Mouse (Mus musculus) midbrain, embryonic 16.5 days (tissue): ENCODE data around the gene Wbp11. TPM values are rescaled to one million over a fixed set of nuclear protein-coding genes. Genes with fewer than 3 reads are reported as not detected.

Experiments used
- ATAC-seq: fragments of 200-750 bp; cut with Nextera tagmentation; 2 replicates; pipeline ENCODE4 v1.8.0; 2017; ENCODE audit warnings: moderate TSS enrichment
- H3K27ac ChIP-seq: fragments of 300-500 bp; sonication (generic); 2 replicates; pipeline ENCODE4 v1.5.1; 2014; ENCODE audit warnings: mild to moderate bottlenecking, low read length, mixed read lengths
- H3K27me3 ChIP-seq: fragments of 300-500 bp; sonication (generic); 2 replicates; pipeline ENCODE4 v1.6.1; 2014; ENCODE audit warnings: low read depth, low read length, mixed read lengths; ENCODE audit not compliant: control insufficient read depth, insufficient read depth
- H3K36me3 ChIP-seq: fragments of 300-500 bp; sonication (generic); 2 replicates; pipeline ENCODE4 v1.6.1; 2014; ENCODE audit warnings: mild to moderate bottlenecking, low read length, moderate library complexity, mixed read lengths; ENCODE audit not compliant: control insufficient read depth, insufficient read depth
- H3K4me1 ChIP-seq: fragments of 300-500 bp; sonication (generic); 2 replicates; pipeline ENCODE4 v1.6.1; 2014; ENCODE audit warnings: mild to moderate bottlenecking, low read length, mixed read lengths; ENCODE audit not compliant: control insufficient read depth, insufficient read depth
- H3K4me2 ChIP-seq: fragments of 300-500 bp; sonication (generic); 2 replicates; pipeline ENCODE4 v1.6.1; 2014; ENCODE audit warnings: mild to moderate bottlenecking, low read length, mixed read lengths
- H3K4me3 ChIP-seq: fragments of 300-500 bp; sonication (generic); 2 replicates; pipeline ENCODE4 v1.5.1; 2014; ENCODE audit warnings: low read depth, mild to moderate bottlenecking, low read length, moderate library complexity, mixed read lengths
- H3K9ac ChIP-seq: fragments of 300-500 bp; sonication (generic); 2 replicates; pipeline ENCODE4 v1.6.1; 2014; ENCODE audit warnings: low read depth, low read length, mixed read lengths
- H3K9me3 ChIP-seq: fragments of 300-500 bp; sonication (generic); replicated peaks from 2 replicates; pipeline ENCODE4 v1.6.1; 2014; ENCODE audit warnings: mild to moderate bottlenecking, low read length, mixed read lengths; ENCODE audit not compliant: control insufficient read depth, poor library complexity, severe bottlenecking
- WGBS: fragments of 180-500 bp; shearing (Covaris S2); extraction: QIAGEN DNeasy Blood & Tissue Kit; methylation state at CpG from one replicate; pipeline ENCODE4 v1.1.7; 2014; 5-methylcytosine and 5-hydroxymethylcytosine counted together
- polyA plus RNA-seq: library from polyadenylated mRNA; unstranded; fragments of >200 nt; fragmentation: Nextera tagmentation; extraction: Ambion mirVana; gene quantifications from 2 replicates; pipeline ENCODE4 v1.2.1, GENCODE M21; 2015

The Wbp11 gene
- polyA plus RNA-seq, 1 experiment from 2014 or later: 74.2 TPM

DNA sequence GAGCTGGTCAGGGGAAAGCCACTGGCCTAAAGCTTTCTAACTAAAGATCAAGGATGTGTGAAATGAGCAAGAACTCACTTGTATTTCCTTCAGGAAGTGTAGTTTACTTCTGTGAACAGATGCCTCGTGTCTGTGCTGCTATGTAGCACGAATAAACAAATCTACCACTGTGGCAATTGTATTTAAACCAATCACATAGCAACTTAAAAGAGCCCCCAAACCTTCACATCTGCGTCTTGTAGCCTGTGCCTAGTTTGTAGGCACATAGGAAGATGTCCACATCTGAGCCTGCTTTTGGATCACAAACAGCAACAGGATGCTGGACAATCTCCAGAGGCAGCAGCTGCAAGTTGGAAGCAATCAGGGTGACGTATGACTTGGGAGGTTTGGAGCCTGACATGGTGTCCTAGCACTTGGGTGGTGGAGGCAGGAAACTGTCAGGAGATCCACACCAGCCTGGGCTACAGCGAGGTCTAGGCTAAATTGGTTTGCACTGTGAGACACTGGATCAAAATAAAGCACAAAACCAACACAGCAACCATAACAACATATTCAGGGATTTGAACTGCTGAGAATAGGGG is 38.6 kb downstream of the Wbp11 start:
- no peak overlapping the region for H3K4me3 ChIP-seq
- no peak overlapping the region for H3K4me2 ChIP-seq
- no peak for ATAC-seq
- H3K4me1 ChIP-seq: peaks cover 9% of the 10 kb centered on the region
- H3K27me3 ChIP-seq: no peaks in the 10 kb centered on the region
- H3K9ac ChIP-seq: no peak overlapping the region
- no peak overlapping the region for H3K27ac ChIP-seq
- 82% methylated on average over 5 of the region's 5 CpGs for WGBS
- no peaks in the 10 kb centered on the region for H3K36me3 ChIP-seq
- H3K9me3 ChIP-seq: no peaks in the 10 kb centered on the region

- Histone ChIP-seq H3K27ac (no peak overlapping the region), H3K27me3 (no peaks in the 10 kb centered on the region), H3K4me2 (no peak overlapping the region), H3K9ac (no peak overlapping the region), H3K9me3 (no peaks in the 10 kb centered on the region), H3K36me3 (no peaks in the 10 kb centered on the region), H3K4me3 (no peak overlapping the region), H3K4me1 (no peaks in the 10 kb centered on the region)
- 68% methylated on average over 9 of the region's 9 CpGs for whole genome bisulfite sequencing
- no peak for ATAC-seq
Observed at GRCm38 (mm10) chr6:136782761-136783160, 45.3 kb downstream of the Wbp11 start.

DNA sequence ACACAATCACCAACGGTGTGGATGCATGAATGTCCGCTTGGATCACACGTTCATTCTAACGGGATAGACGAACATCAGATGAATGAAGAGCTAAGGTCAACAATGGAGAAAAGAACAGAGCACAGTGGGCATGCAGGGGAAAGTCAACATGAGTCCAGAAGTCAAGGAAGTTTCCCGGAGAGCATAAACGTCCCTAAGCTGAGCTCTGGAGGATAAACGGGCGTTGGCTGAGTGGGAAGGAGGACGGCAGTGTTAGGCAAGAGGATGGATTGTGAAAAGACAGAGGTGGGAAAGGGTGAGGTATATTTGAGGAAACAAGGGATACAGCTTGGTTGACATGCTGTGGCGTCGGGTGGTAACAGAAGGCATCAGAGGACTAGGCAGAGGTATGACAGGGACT is 45.9 kb downstream of the Wbp11 start:
- Histone ChIP-seq H3K4me2 (no peak overlapping the region), H3K27me3 (no peaks in the 10 kb centered on the region), H3K9me3 (no peaks in the 10 kb centered on the region), H3K4me3 (no peak overlapping the region), H3K27ac (no peak overlapping the region), H3K4me1 (no peaks in the 10 kb centered on the region), H3K9ac (no peak overlapping the region), H3K36me3 (no peaks in the 10 kb centered on the region)
- no peak for ATAC-seq
- 82% methylated on average over 12 of the region's 12 CpGs for WGBS

- Histone ChIP-seq H3K9ac (no peak within 1 kb of the TSS), H3K27ac (no peak within 1 kb of the TSS), H3K4me2 (no peak within 1 kb of the TSS), H3K4me3 (no peak within 1 kb of the TSS), H3K27me3 (no peaks in the 10 kb centered on the region), H3K36me3 (no peaks in the 10 kb centered on the region), H3K9me3 (no peaks in the 10 kb centered on the region), H3K4me1 (no peaks in the 10 kb centered on the region)
- 79% methylated on average over 20 of the region's 20 CpGs for WGBS
- no peak for ATAC-seq
Observed at GRCm38 (mm10) chr6:136781377-136781986, 46.6 kb downstream of the Wbp11 start, which contains the start of gene Gucy2c. Gene Gucy2c (minus strand): TSS chr6:136781765.

DNA sequence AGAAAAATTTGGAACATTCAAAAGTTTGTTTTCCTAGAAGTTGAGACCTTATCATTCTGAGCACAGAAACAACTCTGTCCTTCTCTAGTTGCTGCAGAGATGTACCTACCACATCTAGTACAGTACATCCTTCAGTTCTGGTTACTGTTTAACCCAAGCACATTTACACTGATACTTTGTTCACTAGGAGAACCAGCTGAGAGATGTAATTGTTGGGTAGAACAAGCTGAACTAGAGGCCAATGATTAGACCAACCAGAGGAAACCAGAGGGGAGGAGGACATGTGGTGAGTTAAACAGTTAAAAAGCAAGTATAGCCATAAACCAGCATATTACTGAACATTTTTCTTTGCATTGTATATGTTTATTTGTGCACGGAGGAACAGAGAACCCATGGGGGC is 51.6 kb downstream of the Wbp11 start:
- Histone ChIP-seq H3K27ac (no peak overlapping the region), H3K4me2 (no peak overlapping the region), H3K9ac (no peak overlapping the region), H3K4me1 (no peaks in the 10 kb centered on the region), H3K36me3 (no peaks in the 10 kb centered on the region), H3K9me3 (no peaks in the 10 kb centered on the region), H3K27me3 (no peaks in the 10 kb centered on the region), H3K4me3 (no peak overlapping the region)
- ATAC-seq: no peak
- 87% methylated on average over 1 of the region's 1 CpGs for WGBS

DNA sequence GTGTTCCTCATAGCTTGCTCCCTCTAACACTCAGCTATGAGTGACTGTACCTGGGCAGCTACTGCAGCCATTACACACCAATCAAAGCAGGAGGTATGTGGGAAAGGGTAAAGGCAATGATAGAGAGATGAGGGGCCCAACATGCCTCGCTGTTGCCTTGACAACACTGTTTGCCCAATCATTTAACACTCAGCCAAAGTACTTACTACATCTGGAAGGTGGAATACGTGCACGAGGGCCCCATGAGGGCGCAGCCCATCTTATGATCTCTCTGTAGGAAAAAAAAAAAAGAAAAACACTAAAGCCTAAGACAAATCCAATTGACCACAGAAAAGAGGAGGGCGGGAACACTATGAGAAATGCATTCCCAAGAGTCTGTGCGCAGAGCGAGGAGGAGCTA is 58.2 kb downstream of the Wbp11 start:
- H3K27me3 ChIP-seq: no peaks in the 10 kb centered on the region
- H3K27ac ChIP-seq: no peak overlapping the region
- no peak overlapping the region for H3K4me2 ChIP-seq
- no peak for ATAC-seq
- H3K4me3 ChIP-seq: no peak overlapping the region
- 85% methylated on average over 7 of the region's 7 CpGs for WGBS
- H3K36me3 ChIP-seq: no peaks in the 10 kb centered on the region
- H3K4me1 ChIP-seq: no peaks in the 10 kb centered on the region
- H3K9ac ChIP-seq: no peak overlapping the region
- H3K9me3 ChIP-seq: 0 out of 2 replicates have a peak, but pooled peaks cover 2% of the 10 kb centered on the region

GRCm38 (mm10) chr6:136769143-136769542 is 58.9 kb downstream of the Wbp11 start:
- Histone ChIP-seq H3K27me3 (no peaks in the 10 kb centered on the region), H3K4me3 (no peak overlapping the region), H3K9ac (no peak overlapping the region), H3K36me3 (no peaks in the 10 kb centered on the region), H3K27ac (no peak overlapping the region), H3K9me3 (0 out of 2 replicates have a peak, but pooled peaks cover 2% of the 10 kb centered on the region), H3K4me1 (no peaks in the 10 kb centered on the region), H3K4me2 (no peak overlapping the region)
- no peak for ATAC-seq
- WGBS: 90% methylated on average over 8 of the region's 8 CpGs

GRCm38 (mm10) chr6:136763912-136764311 is 64.1 kb downstream of the Wbp11 start:
- no peak overlapping the region for H3K4me2 ChIP-seq
- no peaks in the 10 kb centered on the region for H3K4me1 ChIP-seq
- H3K9ac ChIP-seq: no peak overlapping the region
- H3K27ac ChIP-seq: no peak overlapping the region
- H3K27me3 ChIP-seq: no peaks in the 10 kb centered on the region
- no peaks in the 10 kb centered on the region for H3K36me3 ChIP-seq
- 78% methylated on average over 1 of the region's 1 CpGs for WGBS
- H3K9me3 ChIP-seq: no peaks in the 10 kb centered on the region
- H3K4me3 ChIP-seq: no peak overlapping the region
- ATAC-seq: no peak
